In genomic region chr13:83604320-83604719, GRCm38 (mm10) we compare ENCODE assay signal across 8 mouse cellular contexts.
DNase-seq lines count a peak whose midpoint lies in the region; ATAC-seq and TF ChIP-seq lines count a peak whose summit lies in the region.
"Had no signal": no experiment of that assay in that cellular context is flagged by ENCODE, and none has a peak within 500 bp of the region (broad histone marks: within the 10 kb centered on the region; RNA-seq: fewer than 3 reads in every experiment).

No protein-coding gene starts in this region.

- no peak overlapping the region for H3K4me3 ChIP-seq in heart, postnatal 0 days (ENCODE audit: low read depth, low read length)
- H3K4me3 ChIP-seq in stomach, embryonic 16.5 days (replicated peaks; ENCODE audit: low read length): no peak overlapping the region
- H3K4me3 ChIP-seq: midbrain, embryonic 12.5 days had no signal

- peak overlapping the region; percentile 32; the same call in 1 of the 2 replicates for H3K9ac ChIP-seq in heart, postnatal 0 days (replicated peaks; ENCODE audit: low read depth, low read length)
- no peak overlapping the region for H3K9ac ChIP-seq in stomach, embryonic 16.5 days (ENCODE audit: low read length)
- H3K9ac ChIP-seq: midbrain, embryonic 12.5 days had no signal

- no peaks in the 10 kb centered on the region for H3K36me3 ChIP-seq in heart, postnatal 0 days (replicated peaks; ENCODE audit: control insufficient read depth, insufficient read depth, low read length)
- no peaks in the 10 kb centered on the region for H3K36me3 ChIP-seq in stomach, embryonic 16.5 days (ENCODE audit: control insufficient read depth, insufficient read depth, low read length)
- H3K36me3 ChIP-seq: midbrain, embryonic 12.5 days had no signal

- in situ Hi-C loops in Patski (cut with MboI; ENCODE audit: low pct_unique_long_range_greater_than_20kb): no loop called here

- no peaks in the 10 kb centered on the region for H3K9me3 ChIP-seq in heart, postnatal 0 days (replicated peaks; ENCODE audit: control insufficient read depth, low read length)
- H3K9me3 ChIP-seq in stomach, embryonic 16.5 days (replicated peaks; ENCODE audit: control insufficient read depth, low read length): no peaks in the 10 kb centered on the region
- H3K9me3 ChIP-seq: midbrain, embryonic 12.5 days had no signal

- H3K27ac ChIP-seq in heart, postnatal 0 days (ENCODE audit: low read depth): peak overlapping the region; percentile 92
- H3K27ac ChIP-seq in stomach, embryonic 16.5 days (ENCODE audit: low read length): peak overlapping the region; percentile 93
- H3K27ac ChIP-seq: midbrain, embryonic 12.5 days had no signal

- H3K4me1 ChIP-seq in heart, postnatal 0 days (ENCODE audit: control insufficient read depth, insufficient read depth): peaks cover 33% of the 10 kb centered on the region
- H3K4me1 ChIP-seq in stomach, embryonic 16.5 days (ENCODE audit: control insufficient read depth, insufficient read depth, low read length): peaks cover 12% of the 10 kb centered on the region

- H3K4me2 ChIP-seq in heart, postnatal 0 days (ENCODE audit: low read depth, low read length): peak overlapping the region; percentile 36; the same call in 1 of the 2 replicates
- 0 out of 2 replicates have a peak overlapping the region, but pooled peaks have one; percentile 9 for H3K4me2 ChIP-seq in stomach, embryonic 16.5 days (ENCODE audit: low read depth, low read length)

- CTCF ChIA-PET in Patski (lab: Charles Lee): no interaction called here

- POLR2A ChIA-PET in Patski (lab: Charles Lee): no interaction called here

- ATAC-seq in Patski: peak; percentile 94
- ATAC-seq in common myeloid progenitor, adult 5-6 weeks (replicated peaks; ENCODE audit: low read depth, poor library complexity, severe bottlenecking): 0 out of 2 replicates have a peak, but pooled peaks have one; percentile 16
- ATAC-seq in heart, postnatal 0 days (ENCODE audit: insufficient read depth, low read depth): peak; percentile 75
- ATAC-seq in stomach, embryonic 16.5 days (ENCODE audit: insufficient read depth, low FRiP score): peak; percentile 63; the same call in 1 of the 2 replicates

- TF ChIP-seq EP300 in heart, postnatal 0 days (IDR thresholded peaks at IDR 0.05; ENCODE audit: low read depth): no peak

- peak; percentile 43 to 56 for DNase-seq in kidney, postnatal 4 days
- DNase-seq in kidney, adult 9 months: no peak
- peak; percentile 28 for DNase-seq in Patski (ENCODE audit: low read depth, low spot score)
- peak; percentile 83 for DNase-seq in heart, postnatal 0 days (ENCODE audit: low spot score)
- DNase-seq in urinary bladder, adult 18-20 months (ENCODE audit: low spot score in 2 of 2): no peak

- no peak for TF ChIP-seq CTCF in Patski (IDR thresholded peaks at IDR 0.05)
- TF ChIP-seq CTCF in heart, postnatal 0 days (IDR thresholded peaks at IDR 0.05; ENCODE audit: low read depth): no peak

- H3K27me3 ChIP-seq in Patski: no peaks in the 10 kb centered on the region
- H3K27me3 ChIP-seq in heart, postnatal 0 days (ENCODE audit: control insufficient read depth, insufficient read depth, low read length): no peaks in the 10 kb centered on the region
- no peaks in the 10 kb centered on the region for H3K27me3 ChIP-seq in stomach, embryonic 16.5 days (ENCODE audit: control insufficient read depth, insufficient read depth, low read length)
- H3K27me3 ChIP-seq: midbrain, embryonic 12.5 days had no signal

- WGBS in heart, postnatal 0 days: 7% methylated on average over 3 of the region's 3 CpGs
- WGBS in stomach, embryonic 16.5 days: 14% methylated on average over 3 of the region's 3 CpGs

Comparison
In these comparisons a context has a peak if more than half of its experiments do, and no peak if none do; other contexts are left out.
1. DNase-seq: peak in kidney, postnatal 4 days (2 of 2), Patski (single experiment) and heart, postnatal 0 days (single experiment); none in kidney, adult 9 months (single experiment) and urinary bladder, adult 18-20 months (0 of 2).
2. ATAC-seq: peak in every context shown above with its lines; median percentile 94 in Patski; 75 in heart, postnatal 0 days; 63 in stomach, embryonic 16.5 days; 16 in common myeloid progenitor, adult 5-6 weeks.